Mouse (Mus musculus) stomach, embryonic 14.5 days (tissue): Measurements from ENCODE around the gene Crebzf. TPM values are rescaled to one million over a fixed set of nuclear protein-coding genes. Genes with fewer than 3 reads are reported as not detected.

Experiments used
- ATAC-seq: fragments of 200-750 bp; cut with Nextera tagmentation; 2 replicates; pipeline ENCODE4 v1.8.0; 2017; ENCODE audit warnings: low read depth, moderate TSS enrichment; ENCODE audit not compliant: insufficient number of reproducible peaks, insufficient read depth, low FRiP score
- H3K27ac ChIP-seq: fragments of 300-500 bp; sonication (generic); 2 replicates; pipeline ENCODE4 v1.5.1; 2014; ENCODE audit warnings: mild to moderate bottlenecking, low read length, moderate library complexity, mixed read lengths
- H3K27me3 ChIP-seq: fragments of 300-500 bp; sonication (generic); 2 replicates; pipeline ENCODE4 v1.6.1; 2014; ENCODE audit warnings: low read length, control low read depth, mixed read lengths; ENCODE audit not compliant: control insufficient read depth, insufficient read depth
- H3K36me3 ChIP-seq: fragments of 300-500 bp; sonication (generic); 2 replicates; pipeline ENCODE4 v1.6.1; 2014; ENCODE audit warnings: mild to moderate bottlenecking, control low read depth, low read length, moderate library complexity, mixed read lengths; ENCODE audit not compliant: control insufficient read depth, insufficient read depth
- H3K4me1 ChIP-seq: fragments of 300-500 bp; sonication (generic); 2 replicates; pipeline ENCODE4 v1.6.1; 2014; ENCODE audit warnings: low read length, control low read depth, mixed read lengths; ENCODE audit not compliant: control insufficient read depth, insufficient read depth
- H3K4me2 ChIP-seq: fragments of 300-500 bp; sonication (generic); replicated peaks from 2 replicates; pipeline ENCODE4 v1.6.1; 2014; ENCODE audit warnings: low read depth, low read length, control low read depth
- H3K4me3 ChIP-seq: fragments of 300-500 bp; sonication (generic); 2 replicates; pipeline ENCODE4 v1.5.1; 2014; ENCODE audit warnings: low read depth, low read length, control low read depth
- H3K9ac ChIP-seq: fragments of 300-500 bp; sonication (generic); replicated peaks from 2 replicates; pipeline ENCODE4 v1.6.1; 2014; ENCODE audit warnings: low read depth, mild to moderate bottlenecking, control low read depth, low read length, moderate library complexity, mixed read lengths
- H3K9me3 ChIP-seq: fragments of 300-500 bp; sonication (generic); 2 replicates; pipeline ENCODE4 v1.6.1; 2016; ENCODE audit warnings: low read depth, low read length, control low read depth; ENCODE audit not compliant: control insufficient read depth
- WGBS: fragments of 180-500 bp; shearing (Covaris S2); extraction: QIAGEN DNeasy Blood & Tissue Kit; methylation state at CpG from one replicate; pipeline ENCODE4 v1.1.7; 2014; 5-methylcytosine and 5-hydroxymethylcytosine counted together
- polyA plus RNA-seq: library from polyadenylated mRNA; unstranded; fragments of >200 nt; fragmentation: Nextera tagmentation; extraction: Ambion mirVana; gene quantifications from 2 replicates; pipeline ENCODE4 v1.2.1, GENCODE M21; 2014

Crebzf gene
- polyA plus RNA-seq, 1 experiment from 2014 or later: 45.6 TPM

DNA sequence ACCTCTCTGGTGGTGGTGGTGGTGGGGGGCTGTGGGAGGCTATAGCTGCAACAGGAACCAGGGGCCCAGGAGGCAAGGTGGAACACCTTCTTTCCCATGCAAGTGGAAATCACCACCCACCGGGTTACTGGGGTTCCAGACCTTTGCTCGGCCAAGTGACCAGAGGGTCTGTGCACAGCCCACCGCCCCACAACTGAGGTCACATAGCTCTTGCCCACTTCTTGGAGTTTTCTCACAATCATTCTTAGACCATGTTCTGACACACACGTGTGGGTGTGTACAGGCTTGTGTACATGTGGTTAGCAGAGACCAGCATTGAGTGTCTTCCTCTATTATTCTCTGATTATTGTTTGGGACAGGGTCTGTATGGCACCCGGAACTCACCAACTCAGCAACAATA lies 18.9 kb downstream of the Crebzf start:
- no peak overlapping the region for H3K4me3 ChIP-seq
- no peaks in the 10 kb centered on the region for H3K36me3 ChIP-seq
- no peak for ATAC-seq
- no peak overlapping the region for H3K27ac ChIP-seq
- no peaks in the 10 kb centered on the region for H3K9me3 ChIP-seq
- no peaks in the 10 kb centered on the region for H3K27me3 ChIP-seq
- no peak overlapping the region for H3K9ac ChIP-seq
- WGBS: 91% methylated on average over 5 of the region's 5 CpGs
- H3K4me2 ChIP-seq: no peak overlapping the region
- no peaks in the 10 kb centered on the region for H3K4me1 ChIP-seq

DNA sequence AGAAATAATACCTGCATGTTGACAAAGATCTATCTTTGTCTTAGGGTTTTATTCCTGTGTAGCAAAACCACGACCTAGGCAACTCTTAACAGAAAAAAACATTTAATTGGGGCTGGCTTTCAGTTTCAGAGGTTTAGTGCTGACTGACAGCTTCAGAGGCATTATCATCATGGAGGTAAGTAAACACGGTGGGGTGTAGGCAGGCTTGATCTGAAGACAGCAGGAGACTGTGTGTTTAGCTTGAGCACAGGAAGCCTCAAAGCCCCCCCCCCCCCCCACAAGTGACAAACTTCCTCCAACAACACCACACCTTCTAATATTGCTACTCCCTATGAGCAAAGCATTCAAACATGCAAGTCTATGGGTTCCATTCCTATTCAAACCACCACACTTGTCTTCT lies 31.0 kb downstream of the Crebzf start:
- H3K36me3 ChIP-seq: peaks cover 7% of the 10 kb centered on the region
- H3K4me1 ChIP-seq: 0 out of 2 replicates have a peak, but pooled peaks cover 4% of the 10 kb centered on the region
- no peaks in the 10 kb centered on the region for H3K9me3 ChIP-seq
- H3K4me3 ChIP-seq: no peak overlapping the region
- no peak overlapping the region for H3K9ac ChIP-seq
- no peak for ATAC-seq
- 50% methylated on average over 2 of the region's 2 CpGs for WGBS
- H3K27me3 ChIP-seq: no peaks in the 10 kb centered on the region
- no peak overlapping the region for H3K4me2 ChIP-seq
- no peak overlapping the region for H3K27ac ChIP-seq

DNA sequence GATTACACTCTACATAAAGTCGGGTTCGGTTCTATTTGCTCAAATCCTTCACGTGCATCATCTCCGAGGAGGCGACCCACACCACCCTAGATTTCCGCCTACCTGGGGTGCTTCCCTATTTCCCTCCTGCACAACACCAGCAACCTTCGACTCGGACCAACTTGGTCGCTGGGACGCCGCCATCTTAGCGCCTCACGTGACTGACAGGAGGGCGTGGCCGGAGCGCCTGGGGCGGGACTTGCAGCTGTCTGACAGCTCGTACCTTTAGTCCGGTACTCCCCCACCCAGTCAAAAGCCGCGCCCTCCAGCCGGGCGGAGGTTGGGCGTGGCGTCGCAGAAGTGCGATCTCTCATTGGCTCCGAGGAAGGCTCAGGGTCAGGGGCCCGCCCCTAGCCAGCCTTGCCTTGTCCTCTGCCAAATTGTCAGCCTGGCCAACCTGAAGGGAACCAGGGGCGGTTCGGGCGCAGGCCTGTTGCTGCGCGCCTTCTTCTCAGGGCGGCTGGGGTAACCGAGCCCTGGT lies 33.3 kb downstream of the Crebzf start, which contains the start of gene Tmem126b:
Tmem126b (minus strand) TSS at position 209 of the 520 bp plus-strand sequence.
- H3K4me2 ChIP-seq: peak within 1 kb of the TSS; percentile 81
- no peaks in the 10 kb centered on the region for H3K36me3 ChIP-seq
- peak within 1 kb of the TSS; percentile 60 for H3K9ac ChIP-seq
- H3K4me1 ChIP-seq: 0 out of 2 replicates have a peak, but pooled peaks cover 4% of the 10 kb centered on the region
- peak; percentile 100 for ATAC-seq
- no peaks in the 10 kb centered on the region for H3K27me3 ChIP-seq
- H3K4me3 ChIP-seq: peak within 1 kb of the TSS; percentile 65
- H3K27ac ChIP-seq: no peak within 1 kb of the TSS; the same call in 1 of the 2 replicates
- WGBS: 1% methylated on average over 35 of the region's 36 CpGs
- no peaks in the 10 kb centered on the region for H3K9me3 ChIP-seq

DNA sequence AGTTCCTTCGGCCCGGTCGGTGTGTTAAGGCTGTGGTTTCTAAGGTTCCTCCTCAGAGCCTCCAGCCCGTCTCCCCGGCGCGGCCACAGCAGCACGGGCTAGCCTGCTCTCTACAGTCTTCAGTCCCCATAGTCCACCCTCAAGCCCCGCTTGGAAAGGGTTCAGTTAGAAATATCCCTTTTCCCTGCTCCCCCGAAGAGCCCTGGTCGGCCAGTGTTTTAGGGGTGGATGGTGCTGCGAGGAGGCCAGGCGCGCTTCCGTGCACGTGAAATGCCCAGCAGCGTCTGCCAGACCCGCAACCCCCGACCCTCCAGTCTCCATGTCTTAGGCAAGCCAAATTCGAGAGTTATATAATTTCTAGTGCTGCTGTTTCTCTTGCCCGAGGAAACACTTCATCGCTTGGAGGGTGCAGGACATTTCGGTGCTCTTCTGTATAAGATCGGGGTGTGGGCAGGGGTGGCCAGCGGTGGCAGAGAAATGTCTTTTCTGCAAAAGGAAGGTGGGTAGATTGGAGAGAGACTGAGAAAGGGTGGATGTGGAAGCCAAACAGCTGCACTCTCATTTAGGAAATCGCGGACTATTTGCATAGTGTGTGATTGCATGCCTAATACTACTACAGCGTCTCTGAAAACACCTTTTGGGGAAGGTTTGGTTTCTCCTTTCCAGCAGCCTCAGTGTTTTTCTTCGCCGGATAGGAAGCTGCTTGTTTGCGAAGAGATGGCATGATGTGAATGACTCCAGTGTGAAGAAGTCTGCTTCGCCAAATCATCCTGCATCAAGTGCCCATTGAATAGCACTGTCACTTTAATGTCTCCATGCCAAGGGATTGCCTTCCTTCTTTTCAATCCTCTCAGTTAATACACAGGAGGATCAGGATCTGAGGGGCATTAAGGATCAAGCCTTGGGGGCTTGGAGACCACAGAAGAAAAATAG lies 34.0 kb downstream of the Crebzf start, which contains the start of gene Dlg2:
Dlg2 (plus strand) TSS at position 360 of the 933 bp plus-strand sequence.
- Histone ChIP-seq H3K9ac (peak within 1 kb of the TSS; percentile 60), H3K9me3 (no peaks in the 10 kb centered on the region), H3K36me3 (no peaks in the 10 kb centered on the region), H3K4me3 (peak within 1 kb of the TSS; percentile 65), H3K4me1 (0 out of 2 replicates have a peak, but pooled peaks cover 4% of the 10 kb centered on the region), H3K27me3 (no peaks in the 10 kb centered on the region), H3K27ac (no peak within 1 kb of the TSS; the same call in 1 of the 2 replicates), H3K4me2 (peak within 1 kb of the TSS; percentile 81)
- ATAC-seq: peak; percentile 5; the same call in 1 of the 2 replicates
- 1% methylated on average over 32 of the region's 32 CpGs for WGBS

DNA sequence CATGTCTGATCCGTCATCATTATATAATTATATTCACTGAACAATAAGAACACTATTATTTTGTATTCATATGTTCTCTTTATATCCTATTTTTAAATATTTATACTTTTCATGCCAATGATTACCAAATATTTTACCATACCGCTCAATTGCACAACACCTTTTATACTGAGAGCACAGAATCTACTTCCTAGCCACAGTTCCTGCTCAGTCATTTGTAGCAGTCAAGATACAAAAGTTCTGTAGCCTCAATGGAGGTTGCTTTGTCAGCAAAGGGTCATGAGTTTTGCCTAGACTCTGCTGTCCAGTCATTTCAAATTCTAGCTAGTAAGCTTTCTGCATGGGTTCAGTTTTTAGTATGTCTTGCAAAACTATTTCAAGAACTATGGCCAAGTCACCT lies 40.1 kb downstream of the Crebzf start:
- Histone ChIP-seq H3K4me3 (no peak overlapping the region), H3K27ac (no peak overlapping the region), H3K4me2 (no peak overlapping the region), H3K9me3 (no peaks in the 10 kb centered on the region), H3K9ac (no peak overlapping the region), H3K4me1 (no peaks in the 10 kb centered on the region), H3K27me3 (no peaks in the 10 kb centered on the region), H3K36me3 (no peaks in the 10 kb centered on the region)
- ATAC-seq: no peak
- 89% methylated on average over 2 of the region's 2 CpGs for WGBS

Other genes starting within 250 kb of the Crebzf start
- not detected in 2 replicates for gene Ccdc83, start 177.0 kb upstream of the Crebzf start, polyA plus RNA-seq
- gene Sytl2, start 140.5 kb upstream of the Crebzf start, polyA plus RNA-seq: 21.9 and 23.4 TPM in 2 replicates
- 1.4 and 2.2 TPM in 2 replicates for gene Ccdc89, start 16.2 kb upstream of the Crebzf start, polyA plus RNA-seq
- 102 and 111 TPM in 2 replicates for gene Tmem126a, start 14.5 kb downstream of the Crebzf start, polyA plus RNA-seq
- 32.7 and 34.3 TPM in 2 replicates for gene Tmem126b, start 33.3 kb downstream of the Crebzf start, polyA plus RNA-seq
- gene Dlg2, start 33.9 kb downstream of the Crebzf start, polyA plus RNA-seq: 5.1 and 8.6 TPM in 2 replicates